Mouse (Mus musculus) MEL (cell line): ENCODE data around the gene Brwd1.

ENCODE experiments used
- CTCF ChIP-seq, 3 experiments: IDR thresholded peaks in 2 of 3; conservative IDR thresholded peaks in 1 of 3; 2 replicates each; pipeline ENCODE4 v1.5.1; 2011 to 2012; ENCODE audit warnings: low read length in 3 of 3, low read depth in 2 of 3, mild to moderate bottlenecking in 2 of 3, improper control_type of control experiment in 1 of 3, inconsistent platforms in 1 of 3, mixed read lengths in 1 of 3, moderate library complexity in 1 of 3; ENCODE audit not compliant: control insufficient read depth in 1 of 3, insufficient read depth in 1 of 3, poor library complexity in 1 of 3, severe bottlenecking in 1 of 3
- E2F4 ChIP-seq: IDR thresholded peaks from 2 replicates; pipeline ENCODE4 v1.6.1; 2011; ENCODE audit warnings: low read depth, low read length, improper control_type of control experiment, borderline replicate concordance
- GABPA ChIP-seq: IDR thresholded peaks from 2 replicates; pipeline ENCODE4 v1.6.1; 2012; ENCODE audit warnings: low read depth, mild to moderate bottlenecking, inconsistent platforms, low read length, improper control_type of control experiment, moderate library complexity
- HCFC1 ChIP-seq: IDR thresholded peaks from 2 replicates; pipeline ENCODE4 v1.6.1; 2012; ENCODE audit warnings: low read depth, mild to moderate bottlenecking, inconsistent platforms, low read length, improper control_type of control experiment, moderate library complexity
- MAFK ChIP-seq: IDR thresholded peaks from 2 replicates; pipeline ENCODE4 v1.6.1; 2011; ENCODE audit warnings: low read depth, mild to moderate bottlenecking, low read length, improper control_type of control experiment, borderline replicate concordance
- POLR2A ChIP-seq, 2 experiments: IDR thresholded peaks; 2 replicates each; pipeline ENCODE4 v1.6.1; 2011 to 2012; ENCODE audit warnings: low read length in 2 of 2, mild to moderate bottlenecking in 2 of 2, control low read depth in 1 of 2, improper control_type of control experiment in 1 of 2, low read depth in 1 of 2, moderate library complexity in 1 of 2; ENCODE audit not compliant: control insufficient read depth in 1 of 2, insufficient read depth in 1 of 2, poor library complexity in 1 of 2
- USF1 ChIP-seq: IDR thresholded peaks from 2 replicates; pipeline ENCODE4 v1.6.1; 2014; ENCODE audit warnings: low read depth, mild to moderate bottlenecking, inconsistent platforms, low read length, improper control_type of control experiment, moderate library complexity
- ZMIZ1 ChIP-seq: IDR thresholded peaks from 2 replicates; pipeline ENCODE4 v1.6.1; 2012; ENCODE audit warnings: low read depth, mild to moderate bottlenecking, inconsistent platforms, low read length, improper control_type of control experiment, moderate library complexity

GRCm38 (mm10) chr16:95956618-95957017 lies 125.7 kb downstream of the Brwd1 start:
- TF ChIP-seq CTCF (IDR thresholded peaks at IDR 0.05 in 2 of 3, conservative IDR thresholded peaks at IDR 0.05 in 1 of 3; ENCODE audit: control insufficient read depth in 1 of 3, insufficient read depth in 1 of 3, low read depth in 2 of 3, low read length in 3 of 3, poor library complexity in 1 of 3, severe bottlenecking in 1 of 3), result peak; percentile 45 to 63 (median 48)
- no peak for TF ChIP-seq MAFK
- TF ChIP-seq POLR2A (IDR thresholded peaks at IDR 0.05; ENCODE audit: control insufficient read depth in 1 of 2, insufficient read depth in 1 of 2, low read depth in 1 of 2, low read length in 2 of 2, poor library complexity in 1 of 2), result no peak
- no peak for TF ChIP-seq ZMIZ1
- TF ChIP-seq USF1, result no peak
- no peak for TF ChIP-seq E2F4
- TF ChIP-seq GABPA, result no peak
- TF ChIP-seq HCFC1, result no peak
